Mouse (Mus musculus): ENCODE measurements around the gene Fli1.

The Fli1 gene

DNA sequence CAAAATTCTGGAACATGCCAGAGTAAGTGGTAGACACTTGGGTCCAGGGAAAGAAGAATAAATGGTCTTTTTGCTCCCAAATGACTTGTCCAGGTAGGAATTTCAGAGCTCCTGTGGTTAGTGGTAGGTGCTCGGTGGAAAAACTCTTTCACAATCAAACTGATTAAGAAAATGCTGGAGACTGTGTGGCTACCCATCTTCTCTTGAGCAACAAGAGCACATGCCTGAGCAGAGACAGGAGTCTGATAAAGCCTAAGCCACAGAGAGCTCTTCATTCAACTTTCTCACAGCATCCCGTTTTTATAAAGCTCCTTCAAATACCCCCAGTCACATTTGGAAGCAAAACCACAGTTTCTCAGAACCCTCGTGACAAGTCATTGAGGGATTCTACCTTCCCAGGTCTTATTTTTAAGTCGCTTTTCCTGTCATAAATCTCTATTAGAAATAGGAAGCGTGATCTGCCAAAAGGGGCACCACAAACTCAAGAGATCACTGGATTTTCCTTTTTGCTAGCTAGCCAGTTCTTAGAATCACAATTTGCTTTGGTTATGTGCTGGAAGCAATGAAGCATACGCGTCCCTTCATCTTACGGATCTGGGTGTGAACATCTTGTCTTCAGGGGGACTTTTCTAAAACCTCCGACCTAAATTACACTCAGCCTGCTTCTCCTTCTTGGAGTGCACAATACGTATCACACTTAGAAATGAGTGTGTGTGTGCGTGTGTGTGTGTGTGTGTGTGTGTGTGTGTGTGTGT, 40.2 kb downstream of the Fli1 start:
- DNase-seq (ENCODE audit: low read depth, low spot score): no peak

- no peak for DNase-seq (ENCODE audit: low read depth, low spot score)
These were observed 41.8 kb downstream of the Fli1 start for GRCm38 (mm10) chr9:32500886-32501285.

DNA sequence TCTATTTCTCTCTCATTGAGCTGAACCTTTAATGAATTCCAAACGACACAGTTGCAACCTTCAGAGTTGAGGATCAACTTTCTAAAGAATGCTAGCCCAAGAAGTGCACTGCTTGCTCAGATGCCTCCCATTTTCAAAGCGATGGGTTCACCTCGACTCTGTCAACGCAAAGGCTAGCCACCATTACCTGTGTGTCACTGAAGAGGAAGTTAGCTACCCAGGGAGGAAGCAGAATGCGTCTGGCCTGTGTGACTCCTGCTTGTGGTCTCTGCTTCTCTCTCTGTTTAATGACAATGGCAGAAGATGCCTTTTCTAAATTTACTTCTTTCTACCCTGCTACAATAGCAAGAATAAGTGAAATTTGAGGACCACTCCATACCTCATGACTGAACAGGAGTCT, 42.6 kb downstream of the Fli1 start:
- DNase-seq (ENCODE audit: low read depth, low spot score): no peak

DNA sequence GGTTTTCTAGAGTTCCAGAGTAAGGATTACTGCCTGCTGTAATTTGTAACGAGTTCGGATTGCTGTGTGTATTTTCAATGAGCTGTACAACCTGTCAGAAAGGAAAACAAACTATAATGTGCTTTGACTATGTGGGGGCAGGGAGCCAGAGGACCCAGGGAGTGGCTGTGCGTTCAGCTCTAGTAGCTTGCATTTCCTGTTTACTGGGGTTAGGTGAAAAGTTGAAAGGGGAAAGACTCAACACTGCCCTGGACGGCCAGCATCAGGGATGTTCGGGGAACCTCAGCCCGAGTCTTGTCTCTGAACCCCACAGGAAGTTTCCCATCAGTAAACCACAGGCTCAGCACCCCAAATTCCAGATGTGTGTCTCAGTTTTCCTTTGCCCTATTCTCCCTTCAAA, 43.2 kb downstream of the Fli1 start:
- DNase-seq (ENCODE audit: low read depth, low spot score): no peak

DNA sequence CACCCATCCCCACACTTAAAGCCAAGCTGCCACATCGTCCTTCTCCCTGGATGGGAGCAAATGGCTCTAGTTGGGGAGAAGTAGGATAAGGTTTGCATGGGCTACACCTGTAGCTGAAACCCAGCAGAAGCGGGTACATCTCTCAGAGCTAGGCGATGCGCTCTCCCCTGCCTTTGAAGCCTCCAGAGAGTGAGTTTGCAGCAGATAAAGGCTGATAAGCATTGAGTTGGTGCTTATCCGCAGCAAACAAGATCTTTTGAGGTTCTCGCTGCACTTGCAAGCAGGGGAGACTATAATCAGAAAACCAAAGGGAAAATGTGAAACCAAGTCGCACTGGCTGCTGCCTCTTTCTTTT, 47.0 kb downstream of the Fli1 start:
- no peak for DNase-seq (ENCODE audit: low read depth, low spot score)

- no peak for DNase-seq (ENCODE audit: low read depth, low spot score)
These were observed 47.6 kb downstream of the Fli1 start for GRCm38 (mm10) chr9:32494891-32495642.

GRCm38 (mm10) chr9:32493588-32494423, 48.9 kb downstream of the Fli1 start:
- DNase-seq (ENCODE audit: low read depth, low spot score): no peak

DNA sequence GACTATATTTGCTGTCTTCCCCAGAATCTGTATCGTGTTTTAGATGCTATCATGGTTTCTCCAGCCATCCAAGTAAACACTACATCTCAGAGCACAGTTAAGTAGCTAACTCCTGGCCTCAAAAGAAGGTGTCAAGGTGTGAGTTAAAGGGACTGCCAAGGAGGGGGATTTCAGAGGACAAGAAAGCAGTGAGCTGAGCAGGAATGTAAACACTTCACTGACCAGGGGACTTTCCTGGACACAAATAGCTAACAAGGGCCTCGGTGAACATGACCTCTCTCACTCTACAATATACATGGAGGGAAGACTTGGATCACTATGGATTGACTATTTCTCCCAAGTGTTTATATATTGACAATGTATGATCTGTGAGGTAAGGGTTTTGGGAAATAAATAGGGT, 49.9 kb downstream of the Fli1 start:
- no peak for DNase-seq (ENCODE audit: low read depth, low spot score)

DNA sequence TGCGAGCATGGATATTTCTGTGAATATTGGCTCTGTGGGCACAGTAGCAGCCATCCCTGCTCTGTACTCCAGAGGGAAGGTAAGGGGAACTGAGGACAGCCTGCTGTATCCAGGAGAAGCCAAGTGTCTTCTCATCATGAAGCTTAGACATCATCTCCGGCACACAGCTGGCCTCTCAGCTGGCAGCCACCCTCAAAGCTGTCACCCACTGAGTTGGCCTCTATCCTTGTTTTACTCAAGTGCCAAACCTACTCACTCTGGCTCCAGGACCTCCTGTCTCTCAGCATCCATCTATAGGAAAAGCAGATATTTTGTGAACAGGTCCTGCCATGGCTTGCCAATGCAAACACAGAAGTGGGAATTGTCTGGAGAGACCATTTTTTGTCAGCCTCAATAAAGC, 51.2 kb downstream of the Fli1 start:
- no peak for DNase-seq (ENCODE audit: low read depth, low spot score)

DNA sequence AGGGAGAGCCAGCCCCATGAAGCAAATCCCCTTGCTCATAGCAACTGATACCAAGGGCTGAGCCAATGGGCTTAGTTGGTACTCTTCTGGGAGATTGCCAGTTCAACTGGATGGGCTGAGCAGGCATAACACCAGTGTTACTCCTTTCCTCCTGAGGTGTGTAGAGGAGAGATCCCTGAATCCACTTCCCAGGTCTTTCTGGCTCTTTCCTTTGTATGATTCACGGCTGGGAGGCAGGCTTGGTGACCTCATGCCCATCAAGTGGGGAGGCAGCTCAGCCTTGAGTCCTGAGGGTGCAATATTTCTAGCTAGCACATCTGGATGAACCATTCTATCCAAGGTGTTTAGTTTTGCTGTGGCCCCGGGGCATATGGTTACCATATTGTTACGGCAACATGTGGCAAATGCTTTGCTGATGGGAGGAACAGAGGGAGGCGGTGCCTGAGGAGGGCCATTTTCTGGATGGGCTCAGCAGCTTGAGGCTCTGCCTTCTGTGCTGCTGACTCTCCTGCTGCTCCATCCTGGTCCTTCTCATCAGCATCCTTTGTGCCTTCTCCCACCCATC, 52.8 kb downstream of the Fli1 start:
- DNase-seq (ENCODE audit: low read depth, low spot score): no peak

DNA sequence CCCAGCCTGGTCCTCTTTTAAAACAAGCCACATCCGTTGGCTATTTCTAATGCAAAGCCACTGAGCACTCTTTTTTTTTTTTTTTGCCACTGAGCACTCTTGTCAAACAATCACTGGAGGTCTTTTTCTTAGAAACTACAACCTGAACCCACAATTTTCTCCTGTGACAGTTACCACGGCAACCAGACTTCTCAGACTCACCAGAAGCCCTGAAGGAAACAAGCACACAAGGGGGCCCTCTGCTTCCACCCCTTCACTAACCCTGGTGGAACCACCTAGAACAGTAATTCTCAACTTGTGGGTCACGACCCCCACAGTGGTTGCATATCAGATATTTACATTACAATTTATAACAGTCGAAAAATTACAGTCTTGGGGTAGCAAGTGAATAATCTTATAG, 53.3 kb downstream of the Fli1 start:
- no peak for DNase-seq (ENCODE audit: low read depth, low spot score)

DNA sequence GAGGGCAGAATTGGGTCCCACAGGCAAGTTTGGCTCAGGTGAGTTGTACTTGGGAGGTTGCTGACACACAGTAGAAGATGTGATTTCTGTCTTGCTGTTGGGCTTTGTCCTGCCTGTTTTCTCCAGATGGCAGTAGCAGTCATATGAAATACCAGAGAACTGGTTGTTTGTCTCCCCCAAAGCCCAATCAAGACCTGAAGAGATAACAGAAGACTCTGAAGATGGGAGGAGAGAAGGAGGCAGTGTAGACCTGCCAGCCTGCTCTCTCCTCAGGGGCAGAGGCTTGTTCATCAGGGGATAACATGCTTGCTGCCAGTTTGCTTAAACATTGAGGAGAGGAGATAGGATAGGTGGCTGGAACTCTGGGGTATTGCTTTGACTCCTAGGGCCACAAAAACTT, 54.0 kb downstream of the Fli1 start:
- no peak for DNase-seq (ENCODE audit: low read depth, low spot score)

DNA sequence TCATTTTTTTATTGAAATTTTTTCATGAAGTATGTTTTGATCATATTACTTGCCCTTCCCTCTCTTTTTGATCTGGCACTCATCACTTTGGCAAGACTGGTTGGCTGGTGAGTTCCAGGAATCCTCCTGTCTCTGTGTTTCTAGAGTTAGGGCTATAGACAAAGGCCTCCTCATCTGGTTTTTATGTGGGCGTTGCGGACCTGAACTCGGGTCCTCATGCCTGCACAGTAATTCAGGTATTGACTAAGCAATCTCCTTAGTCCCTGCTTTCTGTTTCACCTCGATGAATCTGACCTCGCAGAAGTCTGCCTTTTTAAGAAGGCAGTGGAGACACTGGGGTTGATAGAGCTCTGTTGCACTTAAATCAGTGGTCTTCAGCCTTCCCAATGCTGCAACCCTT, 54.8 kb downstream of the Fli1 start:
- DNase-seq (ENCODE audit: low read depth, low spot score): no peak

- no peak for DNase-seq (ENCODE audit: low read depth, low spot score)
These were observed 55.3 kb downstream of the Fli1 start for GRCm38 (mm10) chr9:32487401-32487800.

- DNase-seq (ENCODE audit: low read depth, low spot score): no peak
These were observed 62.2 kb downstream of the Fli1 start for GRCm38 (mm10) chr9:32480418-32480817.

GRCm38 (mm10) chr9:32478799-32479198, 63.9 kb downstream of the Fli1 start:
- no peak for DNase-seq (ENCODE audit: low read depth, low spot score)

DNA sequence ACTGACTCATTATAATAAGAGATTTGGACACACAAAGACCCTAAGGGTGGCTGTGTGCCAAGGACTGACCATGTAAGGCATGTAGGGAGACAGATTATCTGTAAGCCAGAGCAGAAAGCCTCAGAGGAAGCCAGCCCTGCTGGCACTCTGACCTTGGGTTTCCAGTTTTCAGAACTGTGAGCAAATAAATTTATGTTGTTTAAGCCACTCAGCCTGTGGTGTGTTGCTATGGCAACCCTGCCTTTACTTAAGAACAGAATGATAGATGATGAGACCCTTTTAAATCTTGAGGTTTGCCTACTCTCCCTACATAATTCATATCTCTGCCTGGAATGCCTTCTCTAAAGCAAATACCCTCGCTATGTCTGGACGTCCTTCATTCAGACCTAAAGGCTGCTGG, 64.6 kb downstream of the Fli1 start:
- DNase-seq (ENCODE audit: low read depth, low spot score): no peak

- no peak for DNase-seq (ENCODE audit: low read depth, low spot score)
These were observed 66.1 kb downstream of the Fli1 start for GRCm38 (mm10) chr9:32476604-32477003.

- no peak for DNase-seq (ENCODE audit: low read depth, low spot score)
These were observed 67.9 kb downstream of the Fli1 start for GRCm38 (mm10) chr9:32474621-32475390.

DNA sequence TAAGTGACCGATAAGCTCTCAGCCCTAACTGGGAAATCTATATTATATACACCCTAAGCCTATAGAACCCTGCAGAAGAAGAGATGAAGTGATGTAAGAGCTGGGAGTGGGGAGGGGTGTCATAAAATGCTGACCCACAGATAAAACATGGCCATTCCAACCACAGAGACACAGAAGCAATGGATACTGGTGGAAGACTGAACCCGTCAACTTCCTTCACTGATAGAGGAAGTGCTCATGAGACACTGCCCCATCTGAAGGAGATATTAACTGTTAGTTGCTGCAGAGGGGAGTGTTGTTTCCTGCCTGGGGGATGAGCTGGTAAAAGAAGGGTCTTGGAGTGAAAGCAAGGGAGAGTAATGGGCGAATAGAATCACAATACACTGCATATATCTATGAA, 70.3 kb downstream of the Fli1 start:
- no peak for DNase-seq (ENCODE audit: low read depth, low spot score)

GRCm38 (mm10) chr9:32469123-32469751, 73.4 kb downstream of the Fli1 start:
- no peak for DNase-seq (ENCODE audit: low read depth, low spot score)

All from ZHBTc4 (cell line).